Mouse (Mus musculus): Measurements from ENCODE around the gene Csgalnact2. TPM values are rescaled to one million over a fixed set of nuclear protein-coding genes. Genes with fewer than 3 reads are reported as not detected.

The Csgalnact2 gene
- polyA plus RNA-seq, 1 experiment from 2014 or later: 9.6 TPM

DNA sequence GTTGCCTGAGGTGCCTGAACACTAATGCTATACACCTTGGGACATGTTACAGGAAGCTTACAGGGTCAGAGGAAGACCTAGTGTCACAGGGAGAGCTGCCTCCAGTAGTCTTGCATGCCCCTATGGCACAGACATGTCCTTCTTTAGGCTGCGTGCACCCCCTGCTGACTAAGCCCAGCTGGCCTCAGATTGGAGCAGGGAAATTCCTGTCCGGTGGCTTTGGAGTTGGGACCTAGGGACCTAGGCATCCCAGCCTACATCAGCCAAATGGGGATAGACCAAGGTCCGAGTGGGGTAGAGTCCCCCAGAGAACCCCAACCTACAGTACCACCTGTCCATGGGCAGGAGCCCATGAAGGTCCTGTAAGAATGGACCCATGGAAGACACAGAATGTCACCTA, 56.6 kb downstream of the Csgalnact2 start:
- no peak overlapping the region for H3K27ac ChIP-seq (replicated peaks)
- H3K9ac ChIP-seq: no peak overlapping the region
- ATAC-seq (ENCODE audit: low FRiP score, low read depth): no peak
- WGBS: 87% methylated on average over 3 of the region's 3 CpGs
- no peak overlapping the region for H3K4me2 ChIP-seq
- no peak overlapping the region for H3K4me3 ChIP-seq
- H3K9me3 ChIP-seq: no peaks in the 10 kb centered on the region
- no peaks in the 10 kb centered on the region for H3K27me3 ChIP-seq
- peaks cover 5% of the 10 kb centered on the region; the same call in 1 of the 2 replicates for H3K36me3 ChIP-seq
- H3K4me1 ChIP-seq (replicated peaks): peaks cover 5% of the 10 kb centered on the region; the same call in 1 of the 2 replicates

DNA sequence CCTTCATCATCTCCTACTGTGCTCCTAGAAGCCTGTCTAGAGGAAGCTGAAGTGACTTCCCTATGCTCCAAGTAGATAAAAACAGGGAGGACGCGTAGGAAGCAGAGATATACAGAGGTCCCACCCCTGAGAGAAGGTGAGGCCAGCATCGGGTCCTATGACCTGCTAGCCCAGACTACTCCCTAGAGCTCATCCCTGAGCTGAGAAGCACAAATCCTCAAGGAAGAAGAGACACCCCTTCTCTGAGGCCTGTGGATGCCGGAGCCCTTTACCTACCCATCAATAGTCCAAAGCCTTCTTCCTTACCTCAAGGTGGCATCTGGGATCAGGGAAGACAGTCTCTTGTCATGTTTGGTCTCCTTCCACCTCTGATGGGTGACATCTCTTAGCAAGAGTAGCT, 58.2 kb downstream of the Csgalnact2 start:
- no peaks in the 10 kb centered on the region for H3K27me3 ChIP-seq
- ATAC-seq (ENCODE audit: low FRiP score, low read depth): no peak
- no peak overlapping the region for H3K4me3 ChIP-seq
- H3K27ac ChIP-seq (replicated peaks): no peak overlapping the region
- H3K36me3 ChIP-seq: no peaks in the 10 kb centered on the region
- H3K9me3 ChIP-seq: no peaks in the 10 kb centered on the region
- H3K9ac ChIP-seq: no peak overlapping the region
- H3K4me2 ChIP-seq: no peak overlapping the region
- WGBS: 91% methylated on average over 4 of the region's 4 CpGs
- H3K4me1 ChIP-seq (replicated peaks): peaks cover 18% of the 10 kb centered on the region; the same call in 1 of the 2 replicates

DNA sequence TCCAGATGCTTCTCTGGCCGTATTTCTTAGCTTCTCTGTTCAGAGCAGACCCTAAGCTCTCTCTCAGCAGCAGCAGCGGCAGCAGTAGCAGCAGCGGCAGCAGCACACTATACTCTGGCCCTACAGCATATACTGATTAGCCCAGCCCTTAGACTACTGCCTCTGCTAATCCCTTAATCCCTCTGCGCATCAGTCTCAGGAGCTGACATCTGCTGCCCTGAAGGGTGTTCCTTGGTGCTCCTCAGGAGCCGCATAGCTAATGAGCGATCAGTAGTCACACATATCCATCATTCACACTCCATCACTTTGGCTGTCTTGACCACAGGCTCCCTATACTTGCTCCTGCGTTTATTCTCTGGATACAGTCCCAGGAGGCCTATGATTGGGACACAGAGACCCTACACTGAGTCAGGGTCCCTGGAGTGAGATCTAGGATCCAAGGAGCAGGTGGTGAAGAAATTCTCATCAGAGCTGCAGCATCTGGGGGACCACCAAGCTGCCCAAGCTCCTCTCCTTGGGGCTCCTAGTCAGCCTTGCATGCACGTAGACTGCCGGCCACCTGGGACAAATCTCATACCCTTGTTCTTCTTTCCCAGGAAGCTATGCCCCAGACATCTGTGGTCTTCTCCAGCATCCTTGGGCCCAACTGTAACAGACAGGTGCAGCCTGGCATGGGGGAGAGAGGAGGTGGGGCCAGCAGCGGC, 59.0 kb downstream of the Csgalnact2 start:
- H3K4me2 ChIP-seq: no peak overlapping the region
- no peak overlapping the region for H3K27ac ChIP-seq (replicated peaks)
- H3K4me1 ChIP-seq (replicated peaks): peaks cover 18% of the 10 kb centered on the region; the same call in 1 of the 2 replicates
- ATAC-seq (ENCODE audit: low FRiP score, low read depth): no peak
- H3K9me3 ChIP-seq: no peaks in the 10 kb centered on the region
- H3K4me3 ChIP-seq: no peak overlapping the region
- H3K9ac ChIP-seq: no peak overlapping the region
- no peaks in the 10 kb centered on the region for H3K27me3 ChIP-seq
- WGBS: 48% methylated on average over 10 of the region's 10 CpGs
- no peaks in the 10 kb centered on the region for H3K36me3 ChIP-seq

DNA sequence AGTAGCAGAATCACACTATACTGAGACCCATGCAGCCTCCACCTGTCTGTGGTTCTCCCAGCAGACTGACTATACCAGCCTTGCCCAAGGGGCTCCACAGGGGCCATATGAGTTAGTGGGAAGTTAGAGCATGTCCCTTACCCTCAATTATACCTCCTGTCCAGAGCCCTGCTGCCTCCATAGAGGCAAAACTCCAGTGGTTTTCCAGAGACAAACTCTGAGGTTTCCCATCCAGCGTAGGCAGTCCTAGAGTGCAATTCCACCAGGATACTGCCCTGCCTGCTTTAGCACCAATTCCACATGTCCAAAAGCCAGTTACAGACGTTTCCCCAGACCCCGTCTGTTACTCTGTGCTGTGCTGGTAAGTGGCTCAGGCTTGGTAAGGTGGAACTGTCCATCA, 59.6 kb downstream of the Csgalnact2 start:
- ATAC-seq (ENCODE audit: low FRiP score, low read depth): no peak
- WGBS: 74% methylated on average over 3 of the region's 3 CpGs
- no peaks in the 10 kb centered on the region for H3K36me3 ChIP-seq
- H3K4me3 ChIP-seq: no peak overlapping the region
- H3K27me3 ChIP-seq: no peaks in the 10 kb centered on the region
- peaks cover 21% of the 10 kb centered on the region for H3K4me1 ChIP-seq (replicated peaks)
- no peak overlapping the region for H3K9ac ChIP-seq
- no peaks in the 10 kb centered on the region for H3K9me3 ChIP-seq
- no peak overlapping the region for H3K27ac ChIP-seq (replicated peaks)
- no peak overlapping the region for H3K4me2 ChIP-seq

DNA sequence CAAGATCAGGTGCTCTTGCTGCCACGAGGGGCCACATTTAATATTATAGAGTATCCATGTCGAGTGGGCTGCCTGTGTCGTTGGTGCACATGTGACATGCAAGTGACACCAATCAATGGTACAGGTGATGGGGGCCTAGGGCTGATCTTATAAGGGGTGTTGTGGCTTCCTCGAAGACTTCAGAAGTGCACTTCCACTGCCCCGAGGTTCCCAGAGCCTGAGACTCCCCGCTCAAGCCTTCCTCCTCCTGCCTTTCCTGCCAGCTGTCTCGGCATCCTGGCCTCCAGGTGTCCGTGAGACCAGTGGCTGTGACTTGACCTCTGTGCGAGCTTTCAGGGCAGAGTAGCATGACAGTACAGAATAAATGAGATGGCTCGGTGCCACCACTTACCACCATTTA, 60.2 kb downstream of the Csgalnact2 start:
- WGBS: 63% methylated on average over 10 of the region's 10 CpGs
- Histone ChIP-seq H3K9me3 (no peaks in the 10 kb centered on the region), H3K9ac (no peak overlapping the region), H3K4me3 (no peak overlapping the region), H3K4me1 (replicated peaks) (peaks cover 27% of the 10 kb centered on the region), H3K27ac (replicated peaks) (no peak overlapping the region), H3K27me3 (no peaks in the 10 kb centered on the region), H3K36me3 (no peaks in the 10 kb centered on the region), H3K4me2 (no peak overlapping the region)
- no peak for ATAC-seq (ENCODE audit: low FRiP score, low read depth)

DNA sequence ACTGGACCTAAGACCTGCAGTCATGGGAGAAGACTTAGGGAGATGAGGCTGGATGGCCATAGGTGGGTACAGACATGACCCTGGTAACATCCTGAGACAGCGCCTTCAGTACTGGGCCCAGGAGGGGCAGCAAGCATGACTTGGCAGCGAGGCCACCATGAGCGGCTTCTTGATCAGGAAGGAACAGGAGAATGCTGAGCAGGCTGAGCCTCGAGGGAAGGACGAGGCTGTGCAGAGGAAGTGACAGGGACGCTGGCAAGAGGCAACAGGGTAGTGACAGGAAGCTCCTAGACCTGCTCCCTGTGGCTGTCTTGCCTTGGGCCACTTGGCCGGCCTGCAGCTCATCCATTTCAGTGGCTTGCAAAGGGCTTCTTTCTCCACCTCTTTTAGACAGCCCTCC, 61.5 kb downstream of the Csgalnact2 start:
- H3K4me3 ChIP-seq: no peak overlapping the region
- peaks cover 28% of the 10 kb centered on the region for H3K4me1 ChIP-seq (replicated peaks)
- ATAC-seq (ENCODE audit: low FRiP score, low read depth): no peak
- WGBS: 84% methylated on average over 7 of the region's 7 CpGs
- H3K4me2 ChIP-seq: no peak overlapping the region
- H3K36me3 ChIP-seq: no peaks in the 10 kb centered on the region
- H3K9me3 ChIP-seq: no peaks in the 10 kb centered on the region
- no peaks in the 10 kb centered on the region for H3K27me3 ChIP-seq
- no peak overlapping the region for H3K27ac ChIP-seq (replicated peaks)
- no peak overlapping the region for H3K9ac ChIP-seq

DNA sequence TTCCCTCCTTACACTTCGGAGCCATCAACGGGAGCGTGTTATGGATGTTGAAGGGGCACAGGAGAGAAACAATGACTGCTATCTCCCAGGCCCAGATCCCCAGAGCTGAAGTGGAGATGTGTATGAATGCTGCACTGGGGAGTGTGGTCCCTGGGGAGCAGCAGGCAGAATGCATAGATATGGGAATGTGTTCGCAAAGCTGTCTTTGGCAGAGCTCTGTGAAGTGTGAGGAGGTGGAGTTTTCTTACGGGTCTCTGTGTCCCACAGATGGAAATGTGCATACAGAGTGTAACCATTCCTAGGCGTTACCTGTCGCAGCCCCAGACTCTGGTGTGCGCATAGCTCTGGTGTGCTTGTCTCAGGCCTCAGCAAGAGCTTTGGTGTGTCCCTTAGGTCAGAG, 62.2 kb downstream of the Csgalnact2 start:
- Histone ChIP-seq H3K9me3 (no peaks in the 10 kb centered on the region), H3K4me2 (no peak overlapping the region), H3K36me3 (no peaks in the 10 kb centered on the region), H3K4me3 (no peak overlapping the region), H3K4me1 (replicated peaks) (peaks cover 28% of the 10 kb centered on the region), H3K9ac (no peak overlapping the region), H3K27me3 (no peaks in the 10 kb centered on the region), H3K27ac (replicated peaks) (0 out of 2 replicates have a peak overlapping the region, but pooled peaks have one; percentile 2)
- 80% methylated on average over 8 of the region's 8 CpGs for WGBS
- ATAC-seq (ENCODE audit: low FRiP score, low read depth): no peak

DNA sequence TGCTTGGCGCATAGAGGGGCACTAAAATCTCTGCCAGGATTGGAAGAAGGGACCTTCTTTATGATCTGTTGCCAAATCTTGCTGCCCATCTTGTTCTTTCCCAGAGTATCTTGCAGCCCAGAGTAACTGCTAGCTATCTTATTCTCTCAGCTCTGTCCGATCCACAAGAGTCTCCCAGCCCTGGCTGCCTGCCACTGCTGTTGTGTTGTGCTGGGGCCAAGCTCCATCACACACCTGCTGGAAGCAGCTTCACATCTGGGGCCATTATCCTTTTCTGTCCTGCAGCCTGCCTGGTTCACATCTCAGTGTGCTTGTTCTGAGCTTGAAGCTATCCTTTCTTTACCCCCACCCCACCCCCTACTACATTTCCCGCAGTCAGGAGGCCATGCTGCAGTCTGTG, 62.7 kb downstream of the Csgalnact2 start:
- no peak overlapping the region for H3K4me2 ChIP-seq
- H3K9me3 ChIP-seq: no peaks in the 10 kb centered on the region
- H3K27ac ChIP-seq (replicated peaks): 0 out of 2 replicates have a peak overlapping the region, but pooled peaks have one; percentile 2
- no peak overlapping the region for H3K4me3 ChIP-seq
- ATAC-seq (ENCODE audit: low FRiP score, low read depth): no peak
- H3K36me3 ChIP-seq: no peaks in the 10 kb centered on the region
- H3K27me3 ChIP-seq: no peaks in the 10 kb centered on the region
- H3K9ac ChIP-seq: no peak overlapping the region
- H3K4me1 ChIP-seq (replicated peaks): peaks cover 28% of the 10 kb centered on the region
- WGBS: 56% methylated on average over 3 of the region's 3 CpGs

DNA sequence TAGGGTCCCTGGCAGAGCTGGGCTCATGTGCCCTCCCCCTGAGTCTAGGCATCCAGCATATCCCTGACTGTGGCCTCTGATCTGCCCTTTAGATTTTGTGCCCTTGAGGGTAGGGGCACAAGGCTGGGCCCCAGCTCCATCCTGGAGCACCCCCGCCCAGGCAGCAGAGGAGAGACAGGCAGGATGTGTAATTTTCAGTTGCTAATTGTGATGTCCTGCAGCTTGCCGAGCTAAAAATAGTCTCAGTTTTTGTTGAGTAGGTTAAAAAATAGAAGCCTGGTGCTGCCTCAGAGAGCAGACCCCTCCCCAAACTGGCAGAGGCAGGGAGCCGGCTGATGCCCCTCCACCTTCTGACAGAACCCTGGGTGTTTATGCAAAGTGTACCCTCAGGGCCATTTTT, 64.8 kb downstream of the Csgalnact2 start:
- Histone ChIP-seq H3K27ac (replicated peaks) (peak overlapping the region; percentile 43), H3K36me3 (no peaks in the 10 kb centered on the region), H3K4me3 (no peak overlapping the region), H3K9me3 (no peaks in the 10 kb centered on the region), H3K9ac (no peak overlapping the region), H3K27me3 (no peaks in the 10 kb centered on the region), H3K4me2 (no peak overlapping the region), H3K4me1 (replicated peaks) (peaks cover 33% of the 10 kb centered on the region)
- ATAC-seq (ENCODE audit: low FRiP score, low read depth): peak; percentile 7; the same call in 1 of the 2 replicates
- 50% methylated on average over 3 of the region's 3 CpGs for WGBS

DNA sequence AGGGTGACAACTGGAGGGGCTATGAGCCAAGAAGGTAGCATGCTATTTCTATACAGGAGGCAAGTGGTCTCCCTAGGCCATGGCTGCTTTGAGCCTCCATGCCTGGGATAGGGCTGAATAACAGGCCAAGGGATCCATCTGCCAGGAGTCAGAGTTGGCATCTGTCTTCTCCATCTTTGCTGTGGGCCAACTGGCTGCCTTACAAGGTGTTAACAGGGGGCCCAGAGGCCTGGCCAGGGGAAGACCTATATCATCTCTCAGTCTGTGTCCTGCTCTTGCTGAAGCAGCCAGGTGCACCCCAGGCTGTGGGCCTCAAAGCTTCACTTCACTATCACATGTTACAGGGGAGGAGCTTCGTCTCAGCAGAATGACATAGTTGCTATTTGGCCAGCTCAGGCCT, 66.8 kb downstream of the Csgalnact2 start:
- H3K4me1 ChIP-seq (replicated peaks): peaks cover 33% of the 10 kb centered on the region
- H3K27me3 ChIP-seq: no peaks in the 10 kb centered on the region
- no peak overlapping the region for H3K4me3 ChIP-seq
- no peak overlapping the region for H3K9ac ChIP-seq
- H3K36me3 ChIP-seq: no peaks in the 10 kb centered on the region
- H3K4me2 ChIP-seq: no peak overlapping the region
- no peak overlapping the region for H3K27ac ChIP-seq (replicated peaks)
- 74% methylated on average over 1 of the region's 1 CpGs for WGBS
- H3K9me3 ChIP-seq: no peaks in the 10 kb centered on the region
- ATAC-seq (ENCODE audit: low FRiP score, low read depth): no peak

DNA sequence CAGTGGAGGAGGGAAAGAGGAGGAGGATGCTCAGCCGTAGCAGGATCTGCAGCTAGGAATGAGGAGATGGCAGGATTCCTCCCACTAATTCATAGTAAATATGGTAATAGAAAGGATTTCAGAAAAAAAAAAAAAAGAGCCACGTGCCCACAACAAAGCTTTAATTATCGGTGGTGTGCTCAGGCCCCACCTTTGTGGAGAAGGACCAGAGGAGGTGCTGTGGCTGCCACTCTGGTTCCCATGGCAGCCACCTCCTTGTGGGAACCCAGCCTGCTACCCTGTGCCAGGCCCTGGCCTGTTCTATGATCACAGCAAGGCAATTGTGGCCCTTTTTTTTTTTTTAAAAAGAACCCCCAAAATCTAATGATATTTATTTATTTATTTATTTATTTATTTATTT, 67.5 kb downstream of the Csgalnact2 start:
- no peak overlapping the region for H3K4me3 ChIP-seq
- no peak for ATAC-seq (ENCODE audit: low FRiP score, low read depth)
- H3K4me2 ChIP-seq: no peak overlapping the region
- H3K36me3 ChIP-seq: no peaks in the 10 kb centered on the region
- peaks cover 33% of the 10 kb centered on the region for H3K4me1 ChIP-seq (replicated peaks)
- 46% methylated on average over 3 of the region's 3 CpGs for WGBS
- no peaks in the 10 kb centered on the region for H3K27me3 ChIP-seq
- no peaks in the 10 kb centered on the region for H3K9me3 ChIP-seq
- H3K27ac ChIP-seq (replicated peaks): no peak overlapping the region
- H3K9ac ChIP-seq: no peak overlapping the region

DNA sequence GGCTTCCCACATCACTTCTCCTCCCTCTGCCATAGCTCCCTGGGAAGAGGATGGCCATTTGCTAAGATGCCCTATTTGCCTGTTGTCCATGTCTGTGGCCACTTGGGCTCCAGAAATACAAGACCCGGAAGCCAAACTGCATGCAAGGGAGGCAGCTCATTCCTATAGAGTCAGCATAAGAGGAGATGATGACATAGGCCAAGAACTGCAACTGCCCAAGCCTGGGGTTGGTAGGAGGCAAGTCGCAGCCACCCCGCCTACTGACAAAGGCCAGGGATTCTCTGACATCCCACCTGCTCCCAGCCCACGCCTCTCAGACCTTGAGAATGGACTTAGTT, 68.0 kb downstream of the Csgalnact2 start:
- Histone ChIP-seq H3K9me3 (no peaks in the 10 kb centered on the region), H3K27ac (replicated peaks) (no peak overlapping the region), H3K36me3 (no peaks in the 10 kb centered on the region), H3K4me2 (no peak overlapping the region), H3K4me1 (replicated peaks) (peaks cover 33% of the 10 kb centered on the region), H3K9ac (no peak overlapping the region), H3K27me3 (no peaks in the 10 kb centered on the region), H3K4me3 (no peak overlapping the region)
- no peak for ATAC-seq (ENCODE audit: low FRiP score, low read depth)
- WGBS: 90% methylated on average over 4 of the region's 4 CpGs

Measured in hindbrain, embryonic 15.5 days (tissue).